Mouse (Mus musculus): ENCODE results near the gene Abhd17a. TPM values are rescaled to one million over a fixed set of nuclear protein-coding genes. Genes with fewer than 3 reads are reported as not detected.
"Not testable (repeated sequence)": the region's sequence is repeated elsewhere in the genome, so short reads cannot be mapped to it uniquely, and the experiment has no call there.

The Abhd17a gene
- total RNA-seq, 2 experiments from 2014 or later = 52.5 to 62.7 TPM

DNA sequence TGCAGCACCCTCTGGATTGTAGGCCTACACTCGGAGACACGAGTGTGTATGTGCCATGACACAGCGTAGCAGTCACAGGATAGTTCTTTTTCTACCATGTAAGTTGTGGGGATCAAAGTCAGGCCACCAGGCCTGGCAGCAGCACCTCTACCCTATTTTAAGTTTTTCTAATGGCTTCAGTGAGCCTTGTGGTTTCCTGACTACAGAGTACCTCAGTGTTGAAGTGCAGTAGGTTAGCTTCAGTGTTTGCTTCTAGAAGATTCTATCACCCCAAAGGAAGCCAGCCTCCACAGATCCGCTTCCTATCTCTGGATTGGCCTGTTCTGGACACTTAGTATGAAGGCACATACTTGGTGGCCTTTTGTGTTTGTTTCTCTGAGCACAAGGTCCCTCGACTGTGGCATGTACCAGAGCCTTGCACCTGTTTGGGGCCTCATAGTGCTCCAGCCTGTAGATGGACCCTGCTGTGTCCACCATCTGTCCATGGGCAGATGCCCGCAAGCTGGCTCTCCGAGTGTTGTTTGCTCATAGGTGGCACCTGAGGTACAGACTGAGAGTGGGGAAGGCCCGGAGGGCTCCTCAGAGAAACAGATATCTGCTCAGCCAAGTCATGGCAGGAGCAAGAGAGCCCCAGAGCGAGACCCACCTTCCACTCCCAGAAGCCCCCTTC lies 20.1 kb upstream of the Abhd17a start:
- intact Hi-C loops (cut with DNase I) = loop anchor here (2.0 kb wide), 1 partner anchor 79 kb away; no protein-coding TSS in a partner anchor
- no peak for DNase-seq

DNA sequence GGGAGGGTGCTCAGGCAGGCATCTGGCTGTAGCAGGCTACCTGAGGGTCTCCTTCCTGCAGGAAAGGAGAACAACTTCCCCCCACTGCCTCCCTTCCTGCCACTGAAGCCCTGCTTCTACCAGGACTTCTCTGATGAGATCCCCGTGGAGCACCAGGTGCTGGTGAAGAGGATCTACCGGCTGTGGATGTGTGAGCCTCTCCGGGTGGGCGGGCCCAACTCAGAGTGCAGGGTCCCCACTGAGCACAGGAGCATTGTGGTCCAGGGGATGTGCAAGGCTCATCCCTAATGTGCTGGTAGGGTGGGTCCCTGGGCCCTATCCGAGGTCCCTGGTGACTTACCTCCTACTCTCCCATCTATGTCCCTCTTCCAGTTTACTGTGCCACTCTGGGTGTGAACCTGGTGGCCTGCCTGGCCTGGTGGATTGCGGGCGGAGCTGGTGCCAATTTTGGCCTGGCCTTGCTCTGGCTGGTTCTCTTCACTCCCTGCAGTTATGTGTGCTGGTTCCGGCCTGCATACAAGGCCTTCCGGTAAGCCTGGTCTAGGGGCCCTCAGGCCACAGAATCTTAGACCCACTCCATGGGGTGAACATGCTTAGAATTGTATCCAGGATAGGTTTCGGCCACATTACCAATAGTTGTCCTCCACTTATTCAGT lies 19.3 kb upstream of the Abhd17a start:
- DNase-seq = no peak
- intact Hi-C loops (cut with DNase I) = no loop called here

DNA sequence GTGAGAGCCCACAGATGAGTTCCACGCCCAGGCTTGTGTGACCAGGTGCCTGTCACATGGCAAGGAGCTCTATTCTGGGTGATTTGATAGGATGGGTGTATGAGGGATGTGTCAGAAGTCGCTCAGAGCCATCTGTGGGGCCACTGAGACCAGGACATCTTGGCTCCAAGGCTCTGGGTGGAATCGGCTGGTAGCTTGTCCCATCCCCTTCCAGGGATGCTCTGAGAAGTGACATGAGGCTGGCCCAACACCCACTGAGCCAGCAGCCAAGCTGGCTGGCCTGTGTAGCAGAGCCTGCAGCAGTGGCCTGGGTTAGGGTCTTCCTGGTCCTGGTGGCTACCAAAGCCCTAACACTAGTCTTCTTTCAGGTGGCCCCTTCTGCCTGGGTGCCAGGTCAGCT lies 18.3 kb upstream of the Abhd17a start:
- intact Hi-C loops (cut with DNase I) = no loop called here
- DNase-seq = no peak

DNA sequence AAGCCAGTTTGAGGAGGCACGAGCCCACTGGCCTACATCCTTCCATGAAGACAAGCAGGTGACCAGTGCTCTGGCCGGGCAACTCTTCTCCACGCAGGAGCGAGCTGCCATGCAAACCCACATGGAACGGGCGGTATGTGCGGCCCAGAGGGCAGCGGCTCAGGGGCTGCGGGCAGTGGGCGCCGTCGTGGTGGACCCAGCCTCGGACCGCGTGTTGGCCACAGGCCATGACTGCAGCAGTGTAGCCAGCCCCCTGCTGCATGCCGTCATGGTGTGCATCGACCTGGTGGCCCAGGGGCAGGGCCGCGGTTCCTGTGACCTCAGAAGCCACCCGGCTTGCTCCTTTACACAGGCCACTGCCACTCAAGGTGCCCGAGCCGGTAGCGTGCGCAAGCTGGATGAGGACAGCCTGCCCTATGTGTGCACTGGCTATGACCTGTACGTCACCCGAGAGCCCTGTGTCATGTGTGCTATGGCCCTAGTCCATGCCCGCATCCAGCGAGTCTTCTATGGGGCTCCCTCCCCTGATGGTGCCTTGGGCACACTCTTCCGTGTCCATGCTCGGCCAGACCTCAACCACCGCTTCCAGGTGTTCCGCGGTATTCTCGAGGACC lies 16.7 kb upstream of the Abhd17a start:
- intact Hi-C loops (cut with DNase I) = no loop called here

DNA sequence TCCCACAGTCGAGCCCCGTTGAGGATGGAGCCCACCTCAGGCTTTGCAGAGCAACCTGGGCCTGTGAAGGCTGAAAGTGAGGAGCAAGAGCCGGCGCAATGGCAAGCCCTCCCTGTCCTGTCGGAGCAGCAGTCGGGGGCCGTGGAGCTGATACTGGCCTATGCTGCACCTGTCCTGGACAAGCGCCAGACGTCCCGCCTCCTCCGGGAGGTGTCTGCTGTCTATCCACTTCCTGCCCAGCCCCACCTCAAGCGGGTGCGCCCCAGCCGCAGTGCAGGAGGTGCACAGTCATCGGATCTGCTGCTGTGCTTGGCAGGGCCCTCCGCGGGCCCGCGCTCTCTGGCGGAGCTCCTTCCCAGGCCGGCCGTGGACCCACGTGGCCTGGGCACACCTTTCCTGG lies 16.2 kb upstream of the Abhd17a start:
- intact Hi-C loops (cut with DNase I) = no loop called here
- DNase-seq = no peak

More for the DNA sequence above, 16.7 kb upstream of the Abhd17a start:
- DNase-seq = no peak

DNA sequence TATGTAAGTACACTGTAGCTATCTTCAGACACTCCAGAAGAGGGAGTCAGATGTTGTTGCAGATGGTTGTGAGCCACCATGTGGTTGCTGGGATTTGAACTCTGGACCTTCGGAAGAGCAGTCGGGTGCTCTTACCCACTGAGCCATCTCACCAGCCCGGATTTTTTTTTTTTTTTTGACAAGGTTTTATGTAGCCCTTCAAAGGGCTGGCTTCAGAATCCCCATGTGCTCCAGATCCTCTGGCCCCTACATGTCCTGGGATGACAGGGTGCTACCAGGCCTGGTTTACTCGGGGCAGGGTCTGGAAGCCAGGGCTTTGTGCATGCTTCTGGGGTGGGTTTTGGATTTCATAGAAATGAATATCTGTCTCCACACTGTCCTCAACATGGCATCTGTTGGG lies 15.6 kb upstream of the Abhd17a start, which contains the start of gene Gm49322:
Gm49322 (plus strand) TSS at position 301 of the 400 bp plus-strand sequence.
- DNase-seq; intact Hi-C loops (cut with DNase I): not testable (repeated sequence)

DNA sequence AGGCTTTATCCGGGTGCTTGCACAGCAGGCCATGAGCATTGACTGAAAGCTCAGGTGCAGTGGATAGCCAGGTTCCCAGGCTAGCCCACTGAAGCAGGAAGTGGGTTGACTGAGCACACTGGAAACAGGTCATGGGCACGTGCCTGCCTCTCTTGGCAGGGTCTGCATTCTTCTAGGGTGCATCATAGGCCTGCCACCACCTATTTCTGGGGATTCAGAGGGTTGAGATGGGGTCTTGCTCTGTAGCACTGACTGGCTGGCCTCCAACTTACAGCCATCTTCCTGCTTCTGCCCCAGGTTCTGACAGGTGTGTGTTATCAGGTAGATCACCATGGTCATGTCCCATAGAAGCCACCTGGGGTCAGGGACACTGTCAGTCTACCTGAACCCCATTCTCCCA lies 14.8 kb upstream of the Abhd17a start:
- DNase-seq = no peak
- intact Hi-C loops (cut with DNase I) = no loop called here

DNA sequence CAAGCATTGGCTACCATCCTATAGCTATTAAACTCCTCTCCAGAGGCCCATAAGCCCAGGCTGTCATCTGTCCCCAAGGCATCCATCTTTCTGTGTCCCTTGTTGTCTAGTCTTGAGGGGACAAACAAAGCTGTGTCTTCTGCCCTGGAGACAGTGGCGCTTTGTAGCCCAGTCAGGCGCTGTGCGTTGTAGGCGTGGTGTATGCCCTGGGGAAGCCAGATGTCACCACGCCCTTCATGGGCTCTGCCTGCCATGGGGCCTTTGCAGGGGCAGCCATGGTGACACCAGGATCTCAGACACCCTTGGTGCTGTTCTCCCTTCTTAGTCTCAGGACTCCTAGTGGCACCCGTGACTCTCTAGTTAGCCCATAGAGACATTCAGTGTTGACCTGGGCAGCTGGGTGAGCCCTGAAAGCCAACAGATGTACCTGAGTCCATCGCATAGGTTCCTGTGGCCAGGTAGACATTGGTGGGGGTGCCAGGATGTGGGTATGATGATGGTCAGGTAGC lies 13.9 kb upstream of the Abhd17a start:
- intact Hi-C loops (cut with DNase I) = no loop called here
- no peak for DNase-seq

DNA sequence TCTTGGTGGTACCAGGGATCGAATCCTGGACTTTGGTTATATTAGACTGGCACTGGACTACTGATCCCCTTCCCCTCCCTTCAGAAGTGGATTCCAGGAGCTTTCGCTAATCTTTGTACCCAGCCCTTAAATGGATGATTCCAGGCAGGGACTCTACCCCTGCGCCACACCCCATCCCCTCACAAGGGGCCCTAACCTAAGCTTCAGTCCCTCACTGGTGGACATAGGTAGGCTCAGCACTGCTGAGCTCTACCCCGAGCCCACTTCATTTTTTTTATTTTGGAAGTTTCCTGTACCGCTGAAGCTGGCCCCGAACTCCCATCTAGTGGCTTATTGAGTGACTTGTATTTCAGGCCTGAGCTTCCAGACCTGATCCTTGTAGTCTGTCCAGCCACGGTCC lies 13.2 kb upstream of the Abhd17a start:
- no peak for DNase-seq
- intact Hi-C loops (cut with DNase I) = no loop called here

DNA sequence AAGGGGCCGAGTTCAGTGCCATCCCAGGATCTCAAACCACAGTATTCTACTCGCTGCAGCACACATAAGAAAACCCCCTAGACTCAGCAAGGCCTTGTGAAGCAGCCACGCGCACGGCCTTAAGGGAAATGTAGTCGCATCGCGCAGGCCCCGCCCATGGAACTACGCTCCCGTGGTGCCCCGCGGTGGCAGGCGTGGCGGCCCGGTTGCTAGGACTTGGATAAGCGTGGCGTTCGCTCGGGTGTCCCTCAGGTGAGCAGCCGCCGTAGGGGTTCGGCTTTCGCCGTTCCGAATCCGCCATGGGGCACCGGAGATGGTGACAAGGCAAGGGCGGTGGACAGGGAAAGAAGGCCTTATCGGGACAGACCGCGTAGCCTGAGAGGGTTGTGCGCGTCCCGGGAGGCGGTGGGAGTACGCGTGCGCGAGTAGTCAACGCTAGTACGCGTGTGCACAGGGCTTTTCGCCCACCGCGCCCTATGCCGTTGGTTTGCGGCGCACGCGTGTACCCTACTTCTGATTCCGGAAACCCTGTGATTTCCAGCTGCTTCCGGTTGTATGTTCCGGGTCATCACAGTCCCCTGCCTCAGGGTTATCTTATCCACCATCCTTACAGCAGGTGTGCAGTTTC lies 12.7 kb upstream of the Abhd17a start, which contains the start of the genes Scamp4 and Adat3:
Scamp4 (plus strand) TSS at position 175 of the 628 bp plus-strand sequence.
Adat3 (plus strand) TSS at position 183 of the 628 bp plus-strand sequence.
- DNase-seq = peak; percentile 91 to 95
- intact Hi-C loops (cut with DNase I) = no loop called here

DNA sequence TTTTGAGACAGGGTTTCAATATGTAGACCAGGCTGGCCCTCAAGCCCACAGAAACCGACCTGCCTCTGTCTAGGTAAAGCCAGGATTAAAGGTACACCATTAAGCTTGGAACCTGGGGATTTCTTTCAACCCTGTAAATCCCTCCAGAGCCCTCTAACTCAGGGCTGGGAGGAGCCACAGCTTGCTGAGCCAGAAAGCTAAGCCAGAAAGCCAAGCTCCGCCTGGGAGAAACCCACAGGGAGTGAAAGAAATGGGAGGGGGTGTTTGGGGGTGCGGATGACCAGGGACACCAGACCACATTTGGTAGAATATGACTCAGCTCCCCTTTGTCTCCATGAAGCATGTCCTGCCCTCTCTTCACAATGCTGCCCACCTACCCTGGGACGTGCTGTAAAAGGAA lies 6.2 kb upstream of the Abhd17a start:
- DNase-seq = no peak
- intact Hi-C loops (cut with DNase I) = no loop called here

DNA sequence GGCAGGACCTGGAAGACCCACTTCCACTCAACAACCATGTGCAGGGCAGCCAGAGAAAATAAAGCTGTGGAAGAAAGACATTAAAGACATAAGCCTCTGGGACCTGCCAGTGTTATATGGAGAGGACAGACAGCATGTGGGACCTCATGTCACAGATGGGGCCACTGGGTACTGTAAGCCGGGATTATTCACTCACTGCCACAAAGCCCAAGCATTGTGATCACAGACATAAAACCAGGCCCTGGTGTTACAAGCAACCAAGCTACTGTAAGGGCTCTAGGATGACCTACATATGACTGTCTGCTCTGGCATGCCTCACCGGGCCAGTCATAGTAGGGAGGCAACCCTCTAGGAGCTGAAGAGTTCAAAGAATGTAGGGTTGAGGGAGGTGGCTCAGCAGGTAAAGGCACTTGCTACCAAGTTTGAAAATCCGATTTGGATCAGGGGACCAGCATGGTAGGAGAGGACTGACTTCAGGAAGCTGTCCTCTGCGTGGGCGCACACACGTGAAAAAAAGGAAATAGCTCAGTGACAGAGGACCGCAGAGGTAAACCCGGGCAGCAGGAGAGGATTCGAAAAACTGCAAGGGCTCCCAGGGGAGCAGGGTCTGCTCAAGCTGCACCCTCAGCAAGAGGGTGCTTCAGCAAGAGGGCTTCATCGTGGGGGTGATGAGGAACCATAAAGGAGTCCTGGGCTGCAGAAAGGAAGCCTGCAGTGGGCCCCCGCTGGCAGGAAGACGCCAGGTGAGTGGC lies 838 bp downstream of the Abhd17a start:
- DNase-seq = no peak
- intact Hi-C loops (cut with DNase I) = no loop called here

DNA sequence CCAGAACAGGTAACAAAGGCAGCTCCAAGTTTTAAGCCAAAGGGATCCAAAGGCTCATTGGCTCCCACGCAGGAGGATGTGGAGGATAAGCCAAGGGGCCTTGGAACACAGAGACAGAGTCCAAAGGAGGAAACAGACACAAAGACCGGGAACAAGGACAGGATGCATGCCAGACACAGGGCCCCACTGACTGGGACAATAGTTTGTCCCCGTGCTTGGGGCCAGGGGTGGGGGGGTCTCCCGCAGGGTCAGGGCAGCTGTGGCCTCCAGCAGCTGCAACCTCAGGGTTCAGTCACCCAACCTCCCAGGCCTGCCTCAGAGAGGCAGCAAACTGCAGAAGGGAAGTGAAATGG lies 2.9 kb downstream of the Abhd17a start:
- DNase-seq = no peak
- intact Hi-C loops (cut with DNase I) = no loop called here

DNA sequence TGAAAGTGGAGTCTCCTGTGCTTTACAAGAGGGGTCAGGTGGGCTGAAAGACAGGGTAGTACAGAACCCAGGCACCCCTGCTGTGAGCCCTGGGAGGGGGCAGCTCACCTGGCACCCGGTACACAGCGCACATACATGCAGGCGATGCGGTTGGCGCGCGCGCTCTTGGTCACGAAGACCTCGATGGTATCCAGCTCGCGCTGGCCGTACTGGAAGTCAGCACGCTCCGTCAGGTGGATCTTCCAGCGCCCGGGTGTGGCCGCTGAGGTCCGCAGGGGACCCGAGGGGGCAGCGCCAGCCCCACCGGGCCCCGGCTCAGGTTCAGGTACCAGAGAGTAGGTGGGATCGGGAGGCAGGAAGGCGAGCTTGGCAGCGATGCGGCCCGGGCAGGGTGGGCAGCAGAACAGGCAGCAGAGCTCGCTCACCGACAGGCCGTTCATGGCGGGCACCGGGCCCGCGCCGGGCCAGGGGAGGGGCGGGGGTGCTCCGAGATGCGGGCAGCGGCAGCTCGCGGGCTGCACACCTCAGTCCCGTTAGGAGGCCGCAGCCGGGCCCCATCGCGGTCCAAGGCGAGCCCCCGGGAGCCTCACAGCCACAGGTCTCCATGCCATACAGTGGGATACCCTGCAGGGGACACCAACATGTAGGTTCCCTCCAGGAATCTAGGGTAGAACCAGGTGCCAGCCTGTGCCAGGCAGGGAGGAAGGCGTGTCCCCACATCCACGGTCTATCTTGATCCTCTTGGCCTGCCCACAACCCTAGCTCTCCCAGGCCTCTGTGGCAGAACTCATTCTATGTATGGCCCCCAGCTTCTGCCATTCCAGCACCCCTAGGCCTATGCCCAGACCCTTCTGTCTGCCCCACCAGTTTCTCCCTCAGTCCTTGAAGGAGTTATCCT lies 3.5 kb downstream of the Abhd17a start:
- no peak for DNase-seq
- intact Hi-C loops (cut with DNase I) = no loop called here

DNA sequence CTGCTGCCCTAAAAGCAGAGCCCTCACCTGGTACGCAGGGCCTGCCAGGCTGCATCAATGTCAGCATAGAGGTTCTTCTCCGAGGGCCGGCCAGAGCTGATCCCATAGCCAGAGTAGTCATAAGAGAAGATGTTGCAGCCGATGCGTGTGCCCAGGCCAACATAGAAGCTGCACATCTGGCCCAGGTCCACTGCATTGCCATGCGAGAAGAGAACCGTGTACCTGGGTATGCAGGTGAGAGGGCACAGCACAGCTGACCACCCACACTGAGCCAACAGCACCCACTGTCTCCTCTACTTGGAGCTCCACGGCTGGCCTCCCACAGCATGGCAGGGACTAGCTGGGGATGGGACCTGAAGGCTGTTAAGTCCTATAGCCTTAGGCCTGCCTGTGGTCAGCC lies 4.6 kb downstream of the Abhd17a start:
- DNase-seq = no peak
- intact Hi-C loops (cut with DNase I) = no loop called here

DNA sequence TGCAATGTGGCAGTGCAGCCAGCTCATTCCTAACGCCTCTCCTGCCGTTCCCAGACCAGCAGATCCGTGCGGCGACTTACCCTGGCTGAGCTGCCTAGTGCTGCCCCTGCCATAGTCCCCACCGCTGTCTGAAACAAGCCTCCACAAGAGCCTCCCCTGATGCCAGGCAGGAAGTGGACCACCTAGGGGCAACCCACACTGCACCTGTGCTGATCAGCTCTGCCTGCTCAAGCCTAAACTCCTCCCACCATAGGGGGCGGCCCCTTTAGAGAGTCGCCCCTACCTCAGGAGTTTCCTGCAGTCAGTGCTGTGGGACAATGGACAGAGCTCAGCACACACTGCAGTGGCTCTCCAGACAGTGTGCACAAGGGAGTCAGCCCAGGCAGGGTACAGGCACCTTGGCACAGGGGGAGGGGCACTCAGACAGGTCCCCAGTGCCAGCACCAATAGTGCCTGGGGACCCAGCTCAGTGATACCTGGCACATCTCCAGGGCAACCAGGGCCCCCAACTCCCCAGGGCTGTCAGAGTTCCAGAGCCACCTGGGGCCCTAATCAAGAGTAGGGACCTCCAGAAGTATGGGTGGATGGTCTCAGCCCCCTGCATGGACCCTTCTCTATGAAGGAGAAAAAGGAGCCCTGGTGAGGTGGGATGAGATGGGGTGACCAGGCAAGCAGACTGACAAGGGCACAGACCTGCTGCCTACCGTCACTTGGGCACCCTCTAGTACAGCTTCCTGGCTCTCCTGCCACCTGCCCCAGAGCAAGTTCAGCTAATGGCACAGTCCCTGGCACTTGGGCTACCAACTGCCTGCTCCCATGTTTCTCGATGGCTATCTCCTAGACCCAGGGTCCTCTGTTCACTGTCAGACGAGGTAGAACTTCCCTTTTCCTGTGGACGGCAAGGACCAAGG lies 5.2 kb downstream of the Abhd17a start:
- DNase-seq = no peak
- intact Hi-C loops (cut with DNase I) = loop anchor here (5.0 kb wide), 1 partner anchor 102 kb away; no protein-coding TSS in a partner anchor

DNA sequence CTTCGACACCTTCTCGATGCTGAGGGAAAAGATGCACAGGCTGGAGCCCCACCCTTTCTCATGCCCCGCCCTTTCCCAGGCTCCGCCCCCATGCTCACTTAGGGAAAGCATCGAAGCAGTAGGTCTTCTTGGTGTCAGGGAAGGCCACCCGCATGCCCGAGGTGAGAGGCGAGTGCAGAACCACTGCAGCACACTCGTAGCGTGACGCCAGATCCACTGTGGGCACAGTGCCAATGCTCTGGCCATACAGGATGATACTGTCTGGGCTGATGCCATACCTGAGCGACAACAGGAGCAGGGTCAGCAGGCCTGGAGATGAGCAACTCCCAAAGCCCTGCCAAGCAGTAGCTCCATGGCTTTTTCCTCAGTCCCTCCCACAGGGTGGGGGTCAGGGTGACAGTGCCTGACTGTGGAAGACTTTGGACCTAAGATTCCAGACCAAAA lies 6.1 kb downstream of the Abhd17a start:
- no peak for DNase-seq
- intact Hi-C loops (cut with DNase I) = loop anchor here (5.0 kb wide), 1 partner anchor 103 kb away; no protein-coding TSS in a partner anchor

DNA sequence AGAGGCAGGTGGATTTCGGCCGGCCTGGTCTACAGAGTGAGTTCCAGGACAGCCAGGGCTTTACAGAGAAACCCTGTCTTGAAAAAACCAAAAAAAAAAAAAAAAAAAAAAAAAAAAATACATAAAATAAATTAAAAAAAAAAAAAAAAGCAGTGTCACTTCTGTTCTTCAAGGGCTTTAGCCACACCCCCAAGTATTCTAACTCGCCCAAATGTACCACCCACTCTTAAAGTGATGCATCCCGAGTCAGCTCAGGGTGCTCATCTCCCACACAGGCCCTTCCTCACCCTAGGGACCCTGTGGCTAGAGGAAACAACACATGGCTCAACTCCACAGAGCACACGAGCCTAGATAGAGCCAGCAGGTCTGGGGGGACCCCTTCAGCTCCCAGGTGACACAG lies 7.1 kb downstream of the Abhd17a start:
- DNase-seq = no peak
- intact Hi-C loops (cut with DNase I) = loop anchor here (5.0 kb wide), 1 partner anchor 104 kb away; no protein-coding TSS in a partner anchor
